Mouse (Mus musculus): Measurements from ENCODE around the gene Olfr248.
"Not testable (repeated sequence)": the region's sequence is repeated elsewhere in the genome, so short reads cannot be mapped to it uniquely, and the experiment has no call there.

Gene Olfr248

GRCm38 (mm10) chr1:174390746-174391145 is at the start of gene Olfr248:
Gene Olfr248 (plus strand): TSS chr1:174391046.
- no peak for DNase-seq (ENCODE audit: low spot score)

- not testable (repeated sequence) for DNase-seq (ENCODE audit: low spot score)
Measured at GRCm38 (mm10) chr1:174353636-174354035, 37.2 kb upstream of the Olfr248 start.

- no peak for DNase-seq (ENCODE audit: low spot score)
Measured at GRCm38 (mm10) chr1:174354640-174355039, 36.2 kb upstream of the Olfr248 start.

- no peak for DNase-seq (ENCODE audit: low spot score)
Measured at GRCm38 (mm10) chr1:174364882-174365451, 25.9 kb upstream of the Olfr248 start, which contains the start of gene Olfr417. Gene Olfr417 (plus strand): TSS chr1:174365122.

- no peak for DNase-seq (ENCODE audit: low spot score)
Measured at GRCm38 (mm10) chr1:174373799-174374198, 17.0 kb upstream of the Olfr248 start.

GRCm38 (mm10) chr1:174422959-174423358 is 32.1 kb downstream of the Olfr248 start:
- DNase-seq (ENCODE audit: low spot score), result no peak

GRCm38 (mm10) chr1:174423764-174424163 is 32.9 kb downstream of the Olfr248 start, which contains the start of gene Olfr414:
Gene Olfr414 (plus strand): TSS chr1:174424064.
- no peak for DNase-seq (ENCODE audit: low spot score)

- DNase-seq (ENCODE audit: low spot score), result no peak
Measured at GRCm38 (mm10) chr1:174426180-174426986, 35.5 kb downstream of the Olfr248 start.

- no peak for DNase-seq (ENCODE audit: low spot score)
Measured at GRCm38 (mm10) chr1:174427402-174427801, 36.6 kb downstream of the Olfr248 start.

- no peak for DNase-seq (ENCODE audit: low spot score)
Measured at GRCm38 (mm10) chr1:174428407-174428806, 37.6 kb downstream of the Olfr248 start.

GRCm38 (mm10) chr1:174434121-174434520 is 43.3 kb downstream of the Olfr248 start:
- DNase-seq (ENCODE audit: low spot score), result no peak
